Mouse (Mus musculus) brown adipose tissue, adult 24 weeks (tissue): ENCODE measurements around the gene C87414. TPM values are rescaled to one million over a fixed set of nuclear protein-coding genes. Genes with fewer than 3 reads are reported as not detected.
"Not testable (repeated sequence)": the region's sequence is repeated elsewhere in the genome, so short reads cannot be mapped to it uniquely, and the experiment has no call there.

Source experiments
- H3K27ac ChIP-seq: fragments of 200-500 bp; replicated peaks from 2 replicates; pipeline ENCODE4 v1.5.1; 2012; ENCODE audit warnings: low read depth, mild to moderate bottlenecking, low read length
- H3K4me1 ChIP-seq: fragments of 200-500 bp; 2 replicates; pipeline ENCODE4 v1.6.1; 2012; ENCODE audit warnings: low read length, mixed read lengths; ENCODE audit not compliant: control insufficient read depth, insufficient read depth, insufficient read length
- H3K4me3 ChIP-seq: fragments of 200-500 bp; 2 replicates; pipeline ENCODE4 v1.5.1; 2012; ENCODE audit warnings: low read depth, mild to moderate bottlenecking, low read length, moderate library complexity; ENCODE audit not compliant: insufficient read depth
- polyA plus RNA-seq: library from polyadenylated mRNA; stranded (reverse); fragments of >200 nt; gene quantifications from 2 replicates; pipeline ENCODE4 v1.2.4, GENCODE M21; 2012; ENCODE audit not compliant: missing spikeins, insufficient read depth, insufficient read length

C87414 gene
- polyA plus RNA-seq, result not detected in 2 replicates

- not testable (repeated sequence) for H3K4me3 ChIP-seq, H3K4me1 ChIP-seq, H3K27ac ChIP-seq
These were observed at the start of gene C87414 for GRCm38 (mm10) chr5:93671451-93671850. Gene C87414 (minus strand): TSS chr5:93671551.

- not testable (repeated sequence) for H3K4me3 ChIP-seq, H3K27ac ChIP-seq, H3K4me1 ChIP-seq
These were observed 13.3 kb upstream of the C87414 start for GRCm38 (mm10) chr5:93684661-93685060.

Other genes with a start within 250 kb of the C87414 start
- not detected in 2 replicates for gene Gm16427, start 131.4 kb downstream of the C87414 start, polyA plus RNA-seq
- gene Gm7792, start 172.2 kb upstream of the C87414 start, polyA plus RNA-seq, result not detected in 2 replicates